In the genomic region with DNA sequence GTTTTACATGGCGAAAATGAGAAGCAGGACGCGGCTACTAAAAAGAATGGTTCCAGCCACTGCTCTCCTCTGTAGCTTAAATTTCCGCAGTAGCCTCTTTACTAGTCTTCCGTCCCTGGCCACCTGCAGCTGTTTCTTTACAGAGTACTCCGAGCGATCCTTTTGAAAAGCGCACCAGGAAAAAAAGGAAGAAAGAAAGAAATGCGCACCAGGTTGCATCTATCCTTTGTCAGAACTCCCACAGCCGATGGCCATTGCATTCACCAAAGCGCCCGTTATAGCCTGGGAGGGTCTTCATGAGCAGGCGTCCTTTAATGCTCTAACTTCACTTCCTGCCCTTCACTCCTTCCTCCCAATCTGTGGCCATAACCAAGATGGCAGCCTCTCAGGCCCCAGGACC, we compare ENCODE assay signal across 7 mouse cellular contexts. TPM values are rescaled to one million over a fixed set of nuclear protein-coding genes. Genes with fewer than 3 reads are reported as not detected.
DNase-seq lines count a peak whose midpoint lies in the region; ATAC-seq lines count a peak whose summit lies in the region.

A gene (minus strand): TSS at position 354 of the 400 bp plus-strand sequence.

- peak within 1 kb of the TSS; percentile 49 for H3K9ac ChIP-seq in lung, embryonic 15.5 days
- peak within 1 kb of the TSS; percentile 50 for H3K9ac ChIP-seq in limb, embryonic 11.5 days (ENCODE audit: low read length)
- no peak within 1 kb of the TSS for H3K9ac ChIP-seq in stomach, embryonic 15.5 days

- no peak for DNase-seq in lung, postnatal 14 days
- no peak for DNase-seq in gonadal fat pad, adult 2 months (ENCODE audit: low read depth)
- peak; percentile 24 for DNase-seq in limb, embryonic 11.5 days (ENCODE audit: low spot score)
- no peak for DNase-seq in cerebellum, postnatal 4 days (ENCODE audit: low spot score in 2 of 2)
- no peak for DNase-seq in right cerebral cortex, postnatal 4 days

- peaks cover 68% of the 10 kb centered on the region for H3K27me3 ChIP-seq in lung, embryonic 15.5 days
- peaks cover 46% of the 10 kb centered on the region for H3K27me3 ChIP-seq in limb, embryonic 11.5 days (ENCODE audit: control insufficient read depth, insufficient read depth, low read length)
- peaks cover 49% of the 10 kb centered on the region for H3K27me3 ChIP-seq in stomach, embryonic 15.5 days (replicated peaks)

- H3K27ac ChIP-seq in lung, embryonic 15.5 days: no peak within 1 kb of the TSS
- no peak within 1 kb of the TSS for H3K27ac ChIP-seq in limb, embryonic 11.5 days (replicated peaks; ENCODE audit: low read depth, low read length)
- H3K27ac ChIP-seq in stomach, embryonic 15.5 days: no peak within 1 kb of the TSS

- H3K4me2 ChIP-seq in lung, embryonic 15.5 days: peak within 1 kb of the TSS; percentile 96
- peak within 1 kb of the TSS; percentile 97 for H3K4me2 ChIP-seq in limb, embryonic 11.5 days (ENCODE audit: low read depth, severe bottlenecking)
- H3K4me2 ChIP-seq in stomach, embryonic 15.5 days: peak within 1 kb of the TSS; percentile 99

- no peak for ATAC-seq in lung, embryonic 15.5 days (ENCODE audit: borderline replicate concordance, extremely low read depth, low FRiP score, low TSS enrichment)
- ATAC-seq in limb, embryonic 11.5 days (ENCODE audit: insufficient number of reproducible peaks, low FRiP score, low TSS enrichment, low read depth): no peak
- no peak for ATAC-seq in stomach, embryonic 15.5 days (ENCODE audit: insufficient read depth, low FRiP score, low read depth)

- no peaks in the 10 kb centered on the region for H3K9me3 ChIP-seq in lung, embryonic 15.5 days
- H3K9me3 ChIP-seq in limb, embryonic 11.5 days (ENCODE audit: control insufficient read depth, low read length): no peaks in the 10 kb centered on the region
- H3K9me3 ChIP-seq in stomach, embryonic 15.5 days: no peaks in the 10 kb centered on the region

- peak within 1 kb of the TSS; percentile 53 for H3K4me3 ChIP-seq in lung, embryonic 15.5 days
- peak within 1 kb of the TSS; percentile 56 for H3K4me3 ChIP-seq in limb, embryonic 11.5 days (ENCODE audit: low read depth, low read length)
- H3K4me3 ChIP-seq in stomach, embryonic 15.5 days (replicated peaks): peak within 1 kb of the TSS; percentile 51

- no peaks in the 10 kb centered on the region for H3K36me3 ChIP-seq in lung, embryonic 15.5 days
- H3K36me3 ChIP-seq in limb, embryonic 11.5 days (ENCODE audit: control insufficient read depth, insufficient read depth, low read length): no peaks in the 10 kb centered on the region
- no peaks in the 10 kb centered on the region for H3K36me3 ChIP-seq in stomach, embryonic 15.5 days

- WGBS in lung, embryonic 15.5 days: 13% methylated on average over 13 of the region's 13 CpGs
- 8% methylated on average over 13 of the region's 13 CpGs for WGBS in limb, embryonic 11.5 days
- WGBS in stomach, embryonic 15.5 days: 11% methylated on average over 13 of the region's 13 CpGs

- peaks cover 18% of the 10 kb centered on the region for H3K4me1 ChIP-seq in lung, embryonic 15.5 days
- H3K4me1 ChIP-seq in limb, embryonic 11.5 days (ENCODE audit: control insufficient read depth, insufficient read depth, low read length): peaks cover 5% of the 10 kb centered on the region; the same call in 1 of the 2 replicates
- H3K4me1 ChIP-seq in stomach, embryonic 15.5 days: 0 out of 2 replicates have a peak, but pooled peaks cover 7% of the 10 kb centered on the region

RNA-seq across cellular contexts. Expression of the gene that starts here (rescaled TPM):
- polyA plus RNA-seq in lung, embryonic 15.5 days (2015; fragmentation: Nextera tagmentation; extraction: Ambion mirVana): 6.5 and 6.9 TPM in 2 replicates
- 65.1 and 69.4 TPM in 2 replicates for polyA plus RNA-seq in gonadal fat pad, adult 2 months (2012; rRNA removed)
- 0.39 and 0.43 TPM in 2 replicates for polyA plus RNA-seq in limb, embryonic 11.5 days (2014; fragmentation: Nextera tagmentation; extraction: Ambion mirVana)
- polyA plus RNA-seq in stomach, embryonic 15.5 days (2015; fragmentation: Nextera tagmentation; extraction: Ambion mirVana): 1.3 and 1.5 TPM in 2 replicates

Comparison
In these comparisons a context has a peak if more than half of its experiments do, and no peak if none do; other contexts are left out.
1. Peak in DNase-seq, H3K4me3 ChIP-seq, H3K9ac ChIP-seq and H3K4me2 ChIP-seq in limb, embryonic 11.5 days; RNA of the gene not detected or under 1 TPM.